Mouse (Mus musculus) layer of hippocampus, postnatal 10 days (tissue): ENCODE measurements around the gene Scube3. TPM values are rescaled to one million over a fixed set of nuclear protein-coding genes. Genes with fewer than 3 reads are reported as not detected.
"Not testable (repeated sequence)": the region's sequence is repeated elsewhere in the genome, so short reads cannot be mapped to it uniquely, and the experiment has no call there.

Experiments
- DNase-seq, 2 experiments: peaks; one replicate each; pipeline ENCODE4 v3.0.0; 2021; ENCODE audit warnings: low spot score in 2 of 2
- total RNA-seq, 2 experiments: library from RNA; stranded (reverse); gene quantifications; 2 replicates each; pipeline ENCODE4 v1.2.3; 2021

Scube3 gene
- total RNA-seq, 2 experiments from 2014 or later = 2.5 to 3.5 TPM

GRCm38 (mm10) chr17:28216791-28217190, 74.8 kb downstream of the Scube3 start:
- DNase-seq = no peak

- DNase-seq = no peak
Observed at GRCm38 (mm10) chr17:28217721-28218649, 76.0 kb downstream of the Scube3 start.

- not testable (repeated sequence) for DNase-seq
Observed at GRCm38 (mm10) chr17:28222463-28222862, 80.5 kb downstream of the Scube3 start.

- DNase-seq = peak; percentile 64 to 80
Observed at GRCm38 (mm10) chr17:28223561-28224391, 81.8 kb downstream of the Scube3 start.

Other genes starting within 250 kb of the Scube3 start
- gene Anks1, start 232.8 kb upstream of the Scube3 start, total RNA-seq = 10 to 100 TPM; 40.2 to 46.0 TPM
- 10 to 100 TPM; 31.0 to 31.1 TPM for gene Taf11, start 232.3 kb upstream of the Scube3 start, total RNA-seq
- gene Tcp11, start 61.5 kb upstream of the Scube3 start, total RNA-seq = 1 to 10 TPM in 1 of 2 experiments, under 1 TPM in 1; 0.76 to 1.7 TPM
- gene Zfp523, start 35.0 kb downstream of the Scube3 start, total RNA-seq = 10 to 100 TPM; 76.1 to 80.4 TPM
- gene Def6, start 65.6 kb downstream of the Scube3 start, total RNA-seq = 1 to 10 TPM; 6.4 to 7.1 TPM
- 10 to 100 TPM; 25.8 to 29.0 TPM for gene Ppard, start 90.6 kb downstream of the Scube3 start, total RNA-seq
- 10 to 100 TPM; 26.0 to 36.2 TPM for gene Fance, start 171.4 kb downstream of the Scube3 start, total RNA-seq
- 100 to 1,000 TPM; 503 to 535 TPM for gene Rpl10a, start 186.3 kb downstream of the Scube3 start, total RNA-seq
- 1 to 10 TPM; 5.6 to 6.1 TPM for gene Tead3, start 208.7 kb downstream of the Scube3 start, total RNA-seq
- under 1 TPM in 1 of 2 experiments, not detected in 1; 0.41 TPM for gene Tulp1, start 223.1 kb downstream of the Scube3 start, total RNA-seq